Mouse (Mus musculus) kidney, embryonic 14.5 days (tissue): ENCODE measurements around the gene Tubd1. TPM values are rescaled to one million over a fixed set of nuclear protein-coding genes. Genes with fewer than 3 reads are reported as not detected.
A peak's percentile ranks its signal among the peaks of the same experiment; 100 is the strongest.

Experiments
- ATAC-seq: fragments of 200-750 bp; cut with Nextera tagmentation; 2 replicates; pipeline ENCODE4 v1.8.0; 2017; ENCODE audit warnings: moderate number of reproducible peaks, mild to moderate bottlenecking, moderate TSS enrichment, moderate library complexity; ENCODE audit not compliant: low FRiP score, low TSS enrichment
- H3K27ac ChIP-seq: fragments of 300-500 bp; sonication (generic); 2 replicates; pipeline ENCODE4 v1.5.1; 2014; ENCODE audit warnings: low read depth, mild to moderate bottlenecking, low read length, moderate library complexity, mixed read lengths
- H3K27me3 ChIP-seq: fragments of 300-500 bp; sonication (generic); 2 replicates; pipeline ENCODE4 v1.6.1; 2014; ENCODE audit warnings: mild to moderate bottlenecking, low read length; ENCODE audit not compliant: control insufficient read depth, insufficient read depth
- H3K36me3 ChIP-seq: fragments of 300-500 bp; sonication (generic); 2 replicates; pipeline ENCODE4 v1.6.1; 2014; ENCODE audit warnings: low read length, mixed read lengths; ENCODE audit not compliant: control insufficient read depth, insufficient read depth
- H3K4me1 ChIP-seq: fragments of 300-500 bp; sonication (generic); 2 replicates; pipeline ENCODE4 v1.6.1; 2014; ENCODE audit warnings: low read length, mixed read lengths; ENCODE audit not compliant: control insufficient read depth, insufficient read depth
- H3K4me2 ChIP-seq: fragments of 300-500 bp; sonication (generic); replicated peaks from 2 replicates; pipeline ENCODE4 v1.6.1; 2014; ENCODE audit warnings: low read depth, mild to moderate bottlenecking, low read length
- H3K4me3 ChIP-seq: fragments of 300-500 bp; sonication (generic); 2 replicates; pipeline ENCODE4 v1.5.1; 2014; ENCODE audit warnings: mild to moderate bottlenecking, low read length
- H3K9ac ChIP-seq: fragments of 300-500 bp; sonication (generic); 2 replicates; pipeline ENCODE4 v1.6.1; 2014; ENCODE audit warnings: low read depth, mild to moderate bottlenecking, low read length, moderate library complexity
- H3K9me3 ChIP-seq: fragments of 300-500 bp; sonication (generic); 2 replicates; pipeline ENCODE4 v1.6.1; 2016; ENCODE audit warnings: low read length; ENCODE audit not compliant: control insufficient read depth
- WGBS: fragments of 180-500 bp; shearing (Covaris S2); extraction: QIAGEN DNeasy Blood & Tissue Kit; methylation state at CpG from one replicate; pipeline ENCODE4 v1.1.7; 2014; 5-methylcytosine and 5-hydroxymethylcytosine counted together
- polyA plus RNA-seq: library from polyadenylated mRNA; unstranded; fragments of >200 nt; fragmentation: Nextera tagmentation; extraction: Ambion mirVana; gene quantifications from 2 replicates; pipeline ENCODE4 v1.2.1, GENCODE M21; 2014

Gene Tubd1
- polyA plus RNA-seq, 1 experiment from 2014 or later, result 13.4 TPM

GRCm38 (mm10) chr11:86543960-86544638 is 692 bp upstream of the Tubd1 start:
- peak overlapping the region; percentile 46 for H3K4me2 ChIP-seq
- ATAC-seq, result peak; percentile 81
- H3K4me1 ChIP-seq, result peaks cover 11% of the 10 kb centered on the region
- peak overlapping the region; percentile 98 for H3K4me3 ChIP-seq
- H3K36me3 ChIP-seq, result no peaks in the 10 kb centered on the region
- H3K27ac ChIP-seq, result peak overlapping the region; percentile 76
- no peaks in the 10 kb centered on the region for H3K27me3 ChIP-seq
- WGBS, result 2% methylated on average over 34 of the region's 50 CpGs
- peak overlapping the region; percentile 93 for H3K9ac ChIP-seq
- H3K9me3 ChIP-seq, result no peaks in the 10 kb centered on the region

GRCm38 (mm10) chr11:86545556-86545955 is 765 bp downstream of the Tubd1 start:
- 0 out of 2 replicates have a peak overlapping the region, but pooled peaks have one; percentile 47 for H3K27ac ChIP-seq
- no peaks in the 10 kb centered on the region for H3K27me3 ChIP-seq
- ATAC-seq, result no peak
- H3K9me3 ChIP-seq, result no peaks in the 10 kb centered on the region
- WGBS, result 80% methylated on average over 8 of the region's 8 CpGs
- peak overlapping the region; percentile 98 for H3K4me3 ChIP-seq
- no peaks in the 10 kb centered on the region; the same call in 1 of the 2 replicates for H3K36me3 ChIP-seq
- peak overlapping the region; percentile 65 for H3K4me2 ChIP-seq
- H3K4me1 ChIP-seq, result peaks cover 11% of the 10 kb centered on the region
- H3K9ac ChIP-seq, result peak overlapping the region; percentile 93; the same call in 1 of the 2 replicates

- H3K27me3 ChIP-seq, result no peaks in the 10 kb centered on the region
- no peak for ATAC-seq
- WGBS, result 95% methylated on average over 1 of the region's 1 CpGs
- peaks cover 11% of the 10 kb centered on the region for H3K4me1 ChIP-seq
- no peak overlapping the region for H3K27ac ChIP-seq
- no peak overlapping the region for H3K9ac ChIP-seq
- H3K4me2 ChIP-seq, result no peak overlapping the region
- no peaks in the 10 kb centered on the region for H3K9me3 ChIP-seq
- H3K36me3 ChIP-seq, result no peaks in the 10 kb centered on the region; the same call in 1 of the 2 replicates
- no peak overlapping the region for H3K4me3 ChIP-seq
These were observed 2.6 kb downstream of the Tubd1 start for GRCm38 (mm10) chr11:86547412-86547811.

- Histone ChIP-seq H3K4me3 (no peak overlapping the region), H3K27ac (no peak overlapping the region), H3K9me3 (no peaks in the 10 kb centered on the region), H3K27me3 (no peaks in the 10 kb centered on the region), H3K9ac (no peak overlapping the region), H3K4me1 (no peaks in the 10 kb centered on the region), H3K36me3 (peaks cover 12% of the 10 kb centered on the region; the same call in 1 of the 2 replicates), H3K4me2 (no peak overlapping the region)
- no peak for ATAC-seq
- WGBS, result 92% methylated on average over 6 of the region's 6 CpGs
These were observed 8.7 kb downstream of the Tubd1 start for GRCm38 (mm10) chr11:86553525-86553924.

GRCm38 (mm10) chr11:86558258-86558657 is 13.5 kb downstream of the Tubd1 start:
- Histone ChIP-seq H3K4me1 (no peaks in the 10 kb centered on the region), H3K9ac (no peak overlapping the region), H3K27me3 (no peaks in the 10 kb centered on the region), H3K9me3 (no peaks in the 10 kb centered on the region), H3K4me3 (no peak overlapping the region), H3K4me2 (no peak overlapping the region), H3K36me3 (peaks cover 12% of the 10 kb centered on the region; the same call in 1 of the 2 replicates), H3K27ac (no peak overlapping the region)
- ATAC-seq, result no peak
- WGBS, result 80% methylated on average over 4 of the region's 4 CpGs

GRCm38 (mm10) chr11:86568425-86568824 is 23.6 kb downstream of the Tubd1 start:
- no peak for ATAC-seq
- Histone ChIP-seq H3K27ac (no peak overlapping the region), H3K36me3 (no peaks in the 10 kb centered on the region), H3K4me2 (no peak overlapping the region), H3K9me3 (no peaks in the 10 kb centered on the region), H3K4me3 (no peak overlapping the region), H3K4me1 (peaks cover 16% of the 10 kb centered on the region), H3K9ac (no peak overlapping the region), H3K27me3 (no peaks in the 10 kb centered on the region)
- WGBS, result 71% methylated on average over 3 of the region's 3 CpGs

GRCm38 (mm10) chr11:86570261-86570746 is 25.5 kb downstream of the Tubd1 start:
- Histone ChIP-seq H3K9ac (no peak overlapping the region), H3K4me3 (no peak overlapping the region), H3K4me1 (peaks cover 16% of the 10 kb centered on the region), H3K9me3 (no peaks in the 10 kb centered on the region), H3K27me3 (no peaks in the 10 kb centered on the region), H3K27ac (no peak overlapping the region; the same call in 1 of the 2 replicates), H3K36me3 (no peaks in the 10 kb centered on the region), H3K4me2 (no peak overlapping the region)
- no peak for ATAC-seq
- 40% methylated on average over 9 of the region's 9 CpGs for WGBS

- Histone ChIP-seq H3K4me2 (no peak overlapping the region), H3K27ac (peak overlapping the region; percentile 62; the same call in 1 of the 2 replicates), H3K27me3 (no peaks in the 10 kb centered on the region), H3K9ac (peak overlapping the region; percentile 8; the same call in 1 of the 2 replicates), H3K36me3 (no peaks in the 10 kb centered on the region), H3K9me3 (no peaks in the 10 kb centered on the region), H3K4me3 (no peak overlapping the region), H3K4me1 (peaks cover 16% of the 10 kb centered on the region)
- peak; percentile 75 for ATAC-seq
- whole genome bisulfite sequencing, result 40% methylated on average over 15 of the region's 15 CpGs
These were observed 26.5 kb downstream of the Tubd1 start for GRCm38 (mm10) chr11:86571047-86571855.
